Mouse (Mus musculus) testis, adult 2 months (tissue): Measurements from ENCODE around the gene Gm26602.

Source experiments
- CTCF ChIP-seq: fragments of 200-500 bp; IDR thresholded peaks from 2 replicates; pipeline ENCODE4 v1.5.1; 2012; ENCODE audit warnings: low read depth, mild to moderate bottlenecking, inconsistent platforms, low read length, moderate library complexity; ENCODE audit not compliant: control insufficient read depth, insufficient read depth, insufficient replicate concordance
- POLR2A ChIP-seq: fragments of 200-500 bp; IDR thresholded peaks from 2 replicates; pipeline ENCODE4 v1.6.1; 2012; ENCODE audit warnings: low read depth, mild to moderate bottlenecking, inconsistent platforms, low read length, moderate library complexity; ENCODE audit not compliant: control insufficient read depth

- no peak for TF ChIP-seq CTCF
- no peak for TF ChIP-seq POLR2A
These were observed 1.3 kb upstream of the Gm26602 start for GRCm38 (mm10) chr10:79909092-79909922.
